Mouse (Mus musculus) myocyte (in vitro differentiated cells): ENCODE results near the gene Pcnx3.

Experiments used
- CEBPB ChIP-seq: IDR thresholded peaks from 2 replicates; pipeline ENCODE4 v1.6.1; 2011; ENCODE audit warnings: mild to moderate bottlenecking, moderate library complexity; ENCODE audit not compliant: poor library complexity, insufficient read depth, severe bottlenecking
- MYOD1 ChIP-seq, 3 experiments: IDR thresholded peaks; one replicate each; pipeline ENCODE4 v1.6.1; 2011; ENCODE audit warnings: control low read depth in 2 of 3, low read depth in 2 of 3, mild to moderate bottlenecking in 2 of 3, moderate library complexity in 1 of 3; ENCODE audit not compliant: insufficient read length in 2 of 3, control insufficient read depth in 1 of 3
- POLR2A ChIP-seq: IDR thresholded peaks from one replicate; pipeline ENCODE4 v1.6.1; 2011; ENCODE audit warnings: low read depth, mild to moderate bottlenecking, control low read depth, moderate library complexity; ENCODE audit not compliant: insufficient read length
- POLR2AphosphoS2 ChIP-seq: IDR thresholded peaks from one replicate; pipeline ENCODE4 v1.6.1; 2011; ENCODE audit warnings: low read depth, control low read depth; ENCODE audit not compliant: insufficient read length
- TCF12 ChIP-seq: IDR thresholded peaks from one replicate; pipeline ENCODE4 v1.6.1; 2011; ENCODE audit warnings: mild to moderate bottlenecking, control low read depth; ENCODE audit not compliant: poor library complexity, insufficient read depth, severe bottlenecking
- USF1 ChIP-seq: IDR thresholded peaks from one replicate; pipeline ENCODE4 v1.6.1; 2011; ENCODE audit warnings: low read depth, mild to moderate bottlenecking, control low read depth, moderate library complexity

DNA sequence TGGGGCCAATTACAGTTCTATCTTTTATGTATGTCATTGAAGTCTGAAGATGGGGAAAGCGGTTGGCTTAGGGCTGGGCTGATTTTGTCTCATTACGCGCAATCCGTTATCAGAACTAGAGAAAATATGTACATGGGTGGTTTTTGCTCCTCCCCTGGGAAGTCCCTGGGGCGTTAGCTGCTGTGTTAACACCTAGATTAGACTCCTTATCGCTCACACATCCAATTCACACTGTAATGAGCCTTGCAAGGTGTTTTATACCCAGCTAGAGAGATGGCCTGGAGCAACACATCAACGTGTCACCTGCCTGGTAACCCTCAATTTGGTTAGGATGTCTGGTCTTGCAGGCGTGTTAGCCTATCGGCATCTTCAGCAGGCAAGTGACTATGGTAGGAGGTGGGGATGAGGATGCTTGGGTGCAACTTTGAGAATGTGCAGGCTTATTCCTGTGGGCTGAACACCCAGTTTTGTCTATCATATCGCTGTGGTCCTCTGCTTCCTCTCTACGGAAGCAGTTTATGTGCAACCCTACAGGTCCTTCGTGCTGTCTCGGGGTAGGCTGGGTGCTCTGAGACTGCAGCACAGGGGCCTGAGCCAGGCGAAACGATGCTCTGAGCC is 38.4 kb upstream of the Pcnx3 start:
- TF ChIP-seq POLR2A: no peak
- TF ChIP-seq TCF12: no peak
- no peak for TF ChIP-seq MYOD1 (IDR thresholded peaks at IDR 0.05; ENCODE audit: control insufficient read depth in 1 of 3, insufficient read length in 2 of 3, low read depth in 2 of 3)
- TF ChIP-seq POLR2AphosphoS2: peak; percentile 11
- TF ChIP-seq CEBPB: no peak
- TF ChIP-seq USF1: no peak
